Mouse (Mus musculus): ENCODE results near the gene Arrb1. TPM values are rescaled to one million over a fixed set of nuclear protein-coding genes. Genes with fewer than 3 reads are reported as not detected.

Arrb1 gene
- polyA plus RNA-seq, 1 experiment: 28.5 TPM

- H3K27me3 ChIP-seq (ENCODE audit: control insufficient read depth): peaks cover 78% of the 10 kb centered on the region
- H3K4me3 ChIP-seq (replicated peaks): no peak overlapping the region
- H3K9me3 ChIP-seq (ENCODE audit: control insufficient read depth, low read length): peaks cover 3% of the 10 kb centered on the region
- no peaks in the 10 kb centered on the region for H3K36me3 ChIP-seq (ENCODE audit: control insufficient read depth)
- TF ChIP-seq GATA1 (IDR thresholded peaks at IDR 0.05; ENCODE audit: low read length) (no peak), TAL1 (IDR thresholded peaks at IDR 0.05; ENCODE audit: low read length) (no peak)
- H3K4me1 ChIP-seq (ENCODE audit: control insufficient read depth): no peaks in the 10 kb centered on the region
Observed at GRCm38 (mm10) chr7:99654244-99654643, 119.0 kb downstream of the Arrb1 start.

Other genes with a start within 250 kb of the Arrb1 start
- 0.15 and 0.21 TPM in 2 replicates for gene Serpinh1, start 182.2 kb upstream of the Arrb1 start, polyA plus RNA-seq (2012)
- gene Gdpd5, start 154.1 kb upstream of the Arrb1 start, polyA plus RNA-seq (2012): 0.03 and 0.09 TPM in 2 replicates
- gene Klhl35, start 69.5 kb upstream of the Arrb1 start, polyA plus RNA-seq (2012): not detected in 2 replicates
- 40.9 and 83.1 TPM in 2 replicates for gene Rps3, start 51.7 kb upstream of the Arrb1 start, polyA plus RNA-seq (2012)
- 0.01 TPM in 2 replicates for gene Tpbgl, start 91.6 kb downstream of the Arrb1 start, polyA plus RNA-seq (2012)
- gene Slco2b1, start 175.9 kb downstream of the Arrb1 start, polyA plus RNA-seq (2012): 0.02 TPM in 1 of 2 replicates, not detected in the other
- gene Olfr520, start 194.8 kb downstream of the Arrb1 start, polyA plus RNA-seq (2012): not detected in 2 replicates
- gene Olfr521, start 228.0 kb downstream of the Arrb1 start, polyA plus RNA-seq (2012): not detected in 2 replicates

All from erythroblast, embryonic 14.5 days (primary cell).